Mouse (Mus musculus) mesoderm, embryonic 11.5 days (tissue): ENCODE measurements at regions not wholly inside any gene's neighbourhood (a gene's known extent, or its start where the extent isn't known, plus 50 kb on each side); places are given as distances from the start of the nearest gene placed in this dataset.
A peak's percentile ranks its signal among the peaks of the same experiment; 100 is the strongest.

ENCODE experiments used
- DNase-seq: peaks from one replicate; pipeline ENCODE4 v3.0.0-alpha.2; 2012; ENCODE audit warnings: low read depth, low spot score

- DNase-seq, result no peak
Observed at GRCm38 (mm10) chr11:64230071-64230470, 150.8 kb upstream of the Cox10 start.

- DNase-seq, result no peak
Observed at GRCm38 (mm10) chr11:64220888-64221287, 141.6 kb upstream of the Cox10 start.

- no peak for DNase-seq
Observed at GRCm38 (mm10) chr11:64217181-64217580, 137.9 kb upstream of the Cox10 start.

GRCm38 (mm10) chr11:64210916-64211315 lies 131.6 kb upstream of the Cox10 start:
- DNase-seq, result peak; percentile 45

- DNase-seq, result peak; percentile 39
Observed at GRCm38 (mm10) chr11:64208306-64208705, 129.0 kb upstream of the Cox10 start.

- DNase-seq, result no peak
Observed at GRCm38 (mm10) chr11:64207358-64207864, 128.1 kb upstream of the Cox10 start.

- no peak for DNase-seq
Observed at GRCm38 (mm10) chr11:64206155-64206554, 126.9 kb upstream of the Cox10 start.

- DNase-seq, result no peak
Observed at GRCm38 (mm10) chr11:64205069-64205468, 125.8 kb upstream of the Cox10 start.

GRCm38 (mm10) chr11:64204305-64204704 lies 125.0 kb upstream of the Cox10 start:
- no peak for DNase-seq

- no peak for DNase-seq
Observed at GRCm38 (mm10) chr11:64200874-64201273, 121.6 kb upstream of the Cox10 start.

GRCm38 (mm10) chr11:64195272-64195671 lies 116.0 kb upstream of the Cox10 start:
- DNase-seq, result no peak

- no peak for DNase-seq
Observed at GRCm38 (mm10) chr11:64188701-64189100, 109.4 kb upstream of the Cox10 start.

GRCm38 (mm10) chr11:64187488-64188444 lies 108.5 kb upstream of the Cox10 start:
- DNase-seq, result no peak

- no peak for DNase-seq
Observed at GRCm38 (mm10) chr11:64187007-64187406, 107.7 kb upstream of the Cox10 start.

GRCm38 (mm10) chr11:64186590-64186989 lies 107.3 kb upstream of the Cox10 start:
- no peak for DNase-seq

GRCm38 (mm10) chr11:64180036-64180435 lies 100.8 kb upstream of the Cox10 start:
- no peak for DNase-seq

GRCm38 (mm10) chr11:64173421-64174062 lies 94.3 kb upstream of the Cox10 start:
- no peak for DNase-seq

- DNase-seq, result no peak
Observed at GRCm38 (mm10) chr11:64172926-64173325, 93.7 kb upstream of the Cox10 start.

- DNase-seq, result peak; percentile 54
Observed at GRCm38 (mm10) chr11:64168626-64169025, 89.4 kb upstream of the Cox10 start.

- DNase-seq, result no peak
Observed at GRCm38 (mm10) chr11:64164796-64165195, 85.5 kb upstream of the Cox10 start.

GRCm38 (mm10) chr11:64158281-64158680 lies 79.0 kb upstream of the Cox10 start:
- no peak for DNase-seq

GRCm38 (mm10) chr11:64156640-64157039 lies 77.4 kb upstream of the Cox10 start:
- DNase-seq, result no peak

- no peak for DNase-seq
Observed at GRCm38 (mm10) chr11:64139483-64139882, 60.2 kb upstream of the Cox10 start.
